8 mouse cellular contexts compared by ENCODE assay signal in genomic region chr10:80566375-80567092, GRCm38 (mm10). TPM values are rescaled to one million over a fixed set of nuclear protein-coding genes. Genes with fewer than 3 reads are reported as not detected.
DNase-seq lines count a peak whose midpoint lies in the region; ATAC-seq and TF ChIP-seq lines count a peak whose summit lies in the region.

No protein-coding gene starts in this region.

- H3K27me3 ChIP-seq in C2C12 (ENCODE audit: control insufficient read depth, insufficient read depth, insufficient read length) = no peaks in the 10 kb centered on the region
- H3K27me3 ChIP-seq in embryonic facial prominence, embryonic 12.5 days = no peaks in the 10 kb centered on the region
- no peaks in the 10 kb centered on the region for H3K27me3 ChIP-seq in kidney, embryonic 16.5 days (ENCODE audit: insufficient read depth, low read length)
- no peaks in the 10 kb centered on the region for H3K27me3 ChIP-seq in liver, embryonic 14.5 days (ENCODE audit: control insufficient read depth, insufficient read depth, low read length)
- H3K27me3 ChIP-seq in neural tube, embryonic 12.5 days (replicated peaks) = no peaks in the 10 kb centered on the region

- ATAC-seq in embryonic facial prominence, embryonic 12.5 days (ENCODE audit: insufficient number of reproducible peaks, insufficient read depth, low FRiP score, low TSS enrichment) = no peak
- peak; percentile 17; the same call in 1 of the 2 replicates for ATAC-seq in kidney, embryonic 16.5 days (ENCODE audit: low FRiP score, low TSS enrichment)
- ATAC-seq in liver, embryonic 14.5 days (ENCODE audit: insufficient read depth) = peak; percentile 13
- peak; percentile 65 for ATAC-seq in neural tube, embryonic 12.5 days (ENCODE audit: low FRiP score, low read depth)

- no peak for TF ChIP-seq EP300 in liver, embryonic 14.5 days (IDR thresholded peaks at IDR 0.05; ENCODE audit: low read depth)

- no peak overlapping the region for H3ac ChIP-seq in C2C12 (ENCODE audit: control insufficient read depth, insufficient read length, low read depth)

- 0 out of 2 replicates have a peak overlapping the region, but pooled peaks have one; percentile 3 for H3K4me2 ChIP-seq in embryonic facial prominence, embryonic 12.5 days (replicated peaks)
- no peak overlapping the region for H3K4me2 ChIP-seq in kidney, embryonic 16.5 days (replicated peaks; ENCODE audit: low read depth, low read length)
- no peak overlapping the region for H3K4me2 ChIP-seq in liver, embryonic 14.5 days (ENCODE audit: low read depth)
- peak overlapping the region; percentile 49 for H3K4me2 ChIP-seq in neural tube, embryonic 12.5 days (replicated peaks)

- H3K9ac ChIP-seq in embryonic facial prominence, embryonic 12.5 days = no peak overlapping the region
- H3K9ac ChIP-seq in kidney, embryonic 16.5 days (replicated peaks; ENCODE audit: low read length) = no peak overlapping the region
- no peak overlapping the region for H3K9ac ChIP-seq in liver, embryonic 14.5 days (replicated peaks)
- H3K9ac ChIP-seq in neural tube, embryonic 12.5 days = 0 out of 2 replicates have a peak overlapping the region, but pooled peaks have one; percentile 33

- H3K36me3 ChIP-seq in C2C12 (ENCODE audit: control insufficient read depth, insufficient read depth) = peaks cover 8% of the 10 kb centered on the region
- peaks cover 6% of the 10 kb centered on the region for H3K36me3 ChIP-seq in embryonic facial prominence, embryonic 12.5 days
- H3K36me3 ChIP-seq in kidney, embryonic 16.5 days (ENCODE audit: insufficient read depth, low read length) = 0 out of 2 replicates have a peak, but pooled peaks cover 8% of the 10 kb centered on the region
- peaks cover 19% of the 10 kb centered on the region for H3K36me3 ChIP-seq in liver, embryonic 14.5 days (replicated peaks; ENCODE audit: control insufficient read depth, insufficient read depth, low read depth)
- H3K36me3 ChIP-seq in neural tube, embryonic 12.5 days = peaks cover 11% of the 10 kb centered on the region

- DNase-seq in adrenal gland, postnatal 36 days = peak; percentile 86 to 89
- peak; percentile 80 for DNase-seq in heart, adult 8-10 months (ENCODE audit: low spot score)
- DNase-seq in liver, embryonic 14.5 days (ENCODE audit: low read depth in 3 of 3, low spot score in 3 of 3) = peak in 1 of 3 experiments; percentile 68
- peak; percentile 77 for DNase-seq in telencephalon, adult 2 months (ENCODE audit: low read depth, low spot score)

- TF ChIP-seq CTCF in C2C12 (IDR thresholded peaks at IDR 0.05; ENCODE audit: control insufficient read depth, insufficient read depth, insufficient read length) = peak; percentile 92
- TF ChIP-seq CTCF in liver, embryonic 14.5 days (IDR thresholded peaks at IDR 0.05; ENCODE audit: low read depth) = peak; percentile 99

- peaks cover 21% of the 10 kb centered on the region for H3K79me3 ChIP-seq in C2C12 (ENCODE audit: low read depth)

- no peak overlapping the region for H3K27ac ChIP-seq in embryonic facial prominence, embryonic 12.5 days
- 0 out of 2 replicates have a peak overlapping the region, but pooled peaks have one; percentile 18 for H3K27ac ChIP-seq in kidney, embryonic 16.5 days (ENCODE audit: low read length)
- H3K27ac ChIP-seq in liver, embryonic 14.5 days = no peak overlapping the region
- peak overlapping the region; percentile 64 for H3K27ac ChIP-seq in neural tube, embryonic 12.5 days

- H3K9me3 ChIP-seq in embryonic facial prominence, embryonic 12.5 days = no peaks in the 10 kb centered on the region
- H3K9me3 ChIP-seq in kidney, embryonic 16.5 days (ENCODE audit: low read length) = no peaks in the 10 kb centered on the region
- no peaks in the 10 kb centered on the region for H3K9me3 ChIP-seq in liver, embryonic 14.5 days (ENCODE audit: control insufficient read depth, low read length)
- no peaks in the 10 kb centered on the region for H3K9me3 ChIP-seq in neural tube, embryonic 12.5 days

- peaks cover 33% of the 10 kb centered on the region for H3K4me1 ChIP-seq in embryonic facial prominence, embryonic 12.5 days
- peaks cover 41% of the 10 kb centered on the region for H3K4me1 ChIP-seq in kidney, embryonic 16.5 days (ENCODE audit: insufficient read depth, low read length)
- H3K4me1 ChIP-seq in liver, embryonic 14.5 days (replicated peaks; ENCODE audit: control insufficient read depth in 2 of 2, insufficient read depth in 2 of 2, low read length in 1 of 2) = peaks cover 21 to 22% of the 10 kb centered on the region in 2 experiments
- peaks cover 30% of the 10 kb centered on the region for H3K4me1 ChIP-seq in neural tube, embryonic 12.5 days

- peaks cover 32% of the 10 kb centered on the region for H3K79me2 ChIP-seq in C2C12 (ENCODE audit: control insufficient read depth, insufficient read depth)

- H3K4me3 ChIP-seq in C2C12 (ENCODE audit: insufficient read depth, poor library complexity, severe bottlenecking) = no peak overlapping the region
- no peak overlapping the region for H3K4me3 ChIP-seq in embryonic facial prominence, embryonic 12.5 days
- H3K4me3 ChIP-seq in kidney, embryonic 16.5 days (ENCODE audit: low read length) = no peak overlapping the region
- H3K4me3 ChIP-seq in liver, embryonic 14.5 days (ENCODE audit: insufficient read depth in 1 of 2, low read depth in 2 of 2, low read length in 2 of 2) = no peak overlapping the region
- H3K4me3 ChIP-seq in neural tube, embryonic 12.5 days = 0 out of 2 replicates have a peak overlapping the region, but pooled peaks have one; percentile 0

- WGBS in embryonic facial prominence, embryonic 12.5 days = 25% methylated on average over 17 of the region's 17 CpGs
- WGBS in kidney, embryonic 16.5 days = 29% methylated on average over 17 of the region's 17 CpGs
- 36% methylated on average over 17 of the region's 17 CpGs for WGBS in liver, embryonic 14.5 days (ENCODE audit: insufficient replicate concordance)
- WGBS in neural tube, embryonic 12.5 days = 18% methylated on average over 17 of the region's 17 CpGs

TF ChIP-seq in C2C12, 6 proteins besides CTCF, POLR2A, EP300 and RAD21:
- TF ChIP-seq MYOD1 (IDR thresholded peaks at IDR 0.05; ENCODE audit: control insufficient read depth, insufficient read length, low read depth) = peak; percentile 78
- TF ChIP-seq USF1 (IDR thresholded peaks at IDR 0.05; ENCODE audit: low read depth) = no peak

RNA-seq across cellular contexts. Expression of gene Rexo1, which starts 5.2 kb away (rescaled TPM):
- 23.0 TPM for polyA plus RNA-seq in C2C12 (2012; fragmentation: generic; extraction: Trizol)
- 10 to 100 TPM; 28.3 to 42.9 TPM for total RNA-seq in adrenal gland, postnatal 36 days (2021)
- 32.9 and 33.1 TPM in 2 replicates for polyA plus RNA-seq in embryonic facial prominence, embryonic 12.5 days (2016; fragmentation: Nextera tagmentation; extraction: Ambion mirVana)
- 10 to 100 TPM; 10.7 to 15.0 (median 12.2) TPM for total RNA-seq in heart, adult 8-10 months (2022)
- polyA plus RNA-seq in kidney, embryonic 16.5 days (2015; fragmentation: Nextera tagmentation; extraction: Ambion mirVana) = 27.2 and 29.8 TPM in 2 replicates
- 19.1 and 24.8 TPM in 2 replicates for polyA plus RNA-seq in liver, embryonic 14.5 days (2012; rRNA removed)
- polyA plus RNA-seq in liver, embryonic 14.5 days (2014; fragmentation: Nextera tagmentation; extraction: Ambion mirVana) = 10.7 and 14.0 TPM in 2 replicates
- polyA plus RNA-seq in neural tube, embryonic 12.5 days (2016; fragmentation: Nextera tagmentation; extraction: Ambion mirVana) = 35.6 and 35.9 TPM in 2 replicates

RNA-seq across cellular contexts. Expression of gene Klf16, which starts 10.6 kb away (rescaled TPM):
- polyA plus RNA-seq in C2C12 (2012; fragmentation: generic; extraction: Trizol) = 21.0 TPM
- 10 to 100 TPM; 13.6 to 14.1 TPM for total RNA-seq in adrenal gland, postnatal 36 days (2021)
- 12.4 and 12.5 TPM in 2 replicates for polyA plus RNA-seq in embryonic facial prominence, embryonic 12.5 days (2016; fragmentation: Nextera tagmentation; extraction: Ambion mirVana)
- 1 to 10 TPM; 3.5 to 5.0 (median 4.7) TPM for total RNA-seq in heart, adult 8-10 months (2022)
- polyA plus RNA-seq in kidney, embryonic 16.5 days (2015; fragmentation: Nextera tagmentation; extraction: Ambion mirVana) = 10.4 and 11.6 TPM in 2 replicates
- polyA plus RNA-seq in liver, embryonic 14.5 days (2012; rRNA removed) = 12.5 and 13.8 TPM in 2 replicates
- polyA plus RNA-seq in liver, embryonic 14.5 days (2014; fragmentation: Nextera tagmentation; extraction: Ambion mirVana) = 10.6 and 12.3 TPM in 2 replicates
- 7.3 and 7.5 TPM in 2 replicates for polyA plus RNA-seq in neural tube, embryonic 12.5 days (2016; fragmentation: Nextera tagmentation; extraction: Ambion mirVana)

RNA-seq across cellular contexts. Expression of gene Abhd17a, which starts 23.6 kb away (rescaled TPM):
- 103 TPM for polyA plus RNA-seq in C2C12 (2012; fragmentation: generic; extraction: Trizol)
- total RNA-seq in adrenal gland, postnatal 36 days (2021) = 100 to 1,000 TPM; 103 to 107 TPM
- 123 and 125 TPM in 2 replicates for polyA plus RNA-seq in embryonic facial prominence, embryonic 12.5 days (2016; fragmentation: Nextera tagmentation; extraction: Ambion mirVana)
- 10 to 100 TPM; 44.7 to 48.1 (median 46.9) TPM for total RNA-seq in heart, adult 8-10 months (2022)
- 86.5 and 89.2 TPM in 2 replicates for polyA plus RNA-seq in kidney, embryonic 16.5 days (2015; fragmentation: Nextera tagmentation; extraction: Ambion mirVana)
- 41.2 and 51.0 TPM in 2 replicates for polyA plus RNA-seq in liver, embryonic 14.5 days (2012; rRNA removed)
- 55.0 and 63.4 TPM in 2 replicates for polyA plus RNA-seq in liver, embryonic 14.5 days (2014; fragmentation: Nextera tagmentation; extraction: Ambion mirVana)
- polyA plus RNA-seq in neural tube, embryonic 12.5 days (2016; fragmentation: Nextera tagmentation; extraction: Ambion mirVana) = 126 and 127 TPM in 2 replicates

RNA-seq across cellular contexts. Expression of gene Atp8b3, which starts 27.6 kb away (rescaled TPM):
- 0.13 TPM for polyA plus RNA-seq in C2C12 (2012; fragmentation: generic; extraction: Trizol)
- total RNA-seq in adrenal gland, postnatal 36 days (2021) = 1 to 10 TPM in 1 of 2 experiments, under 1 TPM in 1; 0.43 to 1.1 TPM
- 0.19 and 0.23 TPM in 2 replicates for polyA plus RNA-seq in embryonic facial prominence, embryonic 12.5 days (2016; fragmentation: Nextera tagmentation; extraction: Ambion mirVana)
- total RNA-seq in heart, adult 8-10 months (2022) = not detected
- 0.32 and 0.34 TPM in 2 replicates for polyA plus RNA-seq in kidney, embryonic 16.5 days (2015; fragmentation: Nextera tagmentation; extraction: Ambion mirVana)
- polyA plus RNA-seq in liver, embryonic 14.5 days (2012; rRNA removed) = 0.01 and 0.02 TPM in 2 replicates
- polyA plus RNA-seq in liver, embryonic 14.5 days (2014; fragmentation: Nextera tagmentation; extraction: Ambion mirVana) = 0.05 TPM in 1 of 2 replicates, not detected in the other
- polyA plus RNA-seq in neural tube, embryonic 12.5 days (2016; fragmentation: Nextera tagmentation; extraction: Ambion mirVana) = 1.0 TPM in 2 replicates

RNA-seq across cellular contexts. Expression of gene Scamp4, which starts 36.1 kb away (rescaled TPM):
- polyA plus RNA-seq in C2C12 (2012; fragmentation: generic; extraction: Trizol) = 119 TPM
- 10 to 100 TPM; 64.3 to 64.6 TPM for total RNA-seq in adrenal gland, postnatal 36 days (2021)
- polyA plus RNA-seq in embryonic facial prominence, embryonic 12.5 days (2016; fragmentation: Nextera tagmentation; extraction: Ambion mirVana) = 77.4 and 80.6 TPM in 2 replicates
- 10 to 100 TPM; 20.0 to 25.2 (median 21.9) TPM for total RNA-seq in heart, adult 8-10 months (2022)
- 113 and 117 TPM in 2 replicates for polyA plus RNA-seq in kidney, embryonic 16.5 days (2015; fragmentation: Nextera tagmentation; extraction: Ambion mirVana)
- polyA plus RNA-seq in liver, embryonic 14.5 days (2012; rRNA removed) = 22.0 and 27.6 TPM in 2 replicates
- 34.6 and 39.8 TPM in 2 replicates for polyA plus RNA-seq in liver, embryonic 14.5 days (2014; fragmentation: Nextera tagmentation; extraction: Ambion mirVana)
- 60.8 and 63.9 TPM in 2 replicates for polyA plus RNA-seq in neural tube, embryonic 12.5 days (2016; fragmentation: Nextera tagmentation; extraction: Ambion mirVana)

Comparison
In these comparisons a context has a peak if more than half of its experiments do, and no peak if none do; other contexts are left out.
1. H3K27ac ChIP-seq: peak in kidney, embryonic 16.5 days (single experiment) and neural tube, embryonic 12.5 days (single experiment); none in embryonic facial prominence, embryonic 12.5 days (single experiment) and liver, embryonic 14.5 days (single experiment).
2. H3K4me2 ChIP-seq: peak in embryonic facial prominence, embryonic 12.5 days (single experiment) and neural tube, embryonic 12.5 days (single experiment); none in kidney, embryonic 16.5 days (single experiment) and liver, embryonic 14.5 days (single experiment).